Mouse (Mus musculus): Measurements from ENCODE around the gene A830018L16Rik.

DNA sequence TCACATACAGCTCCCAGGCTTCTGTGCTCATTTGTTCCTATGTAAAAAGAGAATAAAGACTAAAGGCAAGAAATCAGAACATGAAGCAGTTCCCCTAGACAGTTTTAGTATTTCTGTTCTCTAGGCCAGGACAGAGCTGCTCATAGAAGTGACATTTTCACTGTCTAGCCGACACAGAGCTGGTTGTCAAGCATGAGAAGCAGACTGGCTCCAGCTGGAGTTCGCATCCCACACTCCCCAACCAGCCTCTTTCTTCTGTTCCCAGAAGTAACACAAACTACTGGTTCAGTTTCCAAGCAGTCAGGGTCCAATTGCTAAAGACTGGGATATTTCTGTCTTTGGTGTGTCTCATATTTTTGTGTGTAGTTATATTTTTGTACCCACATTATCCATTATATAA, 336.7 kb downstream of the A830018L16Rik start:
- TF ChIP-seq POLR2AphosphoS2 (IDR thresholded peaks at IDR 0.05; ENCODE audit: insufficient read length, low read depth): no peak
- no peak for TF ChIP-seq TCF3 (IDR thresholded peaks at IDR 0.05; ENCODE audit: insufficient read length, low read depth)
- TF ChIP-seq TCF12 (IDR thresholded peaks at IDR 0.05; ENCODE audit: insufficient read depth, poor library complexity, severe bottlenecking): no peak
- no peak for TF ChIP-seq POLR2A (IDR thresholded peaks at IDR 0.05; ENCODE audit: insufficient read length, low read depth)
- no peak for TF ChIP-seq MYOD1 (IDR thresholded peaks at IDR 0.05; ENCODE audit: control insufficient read depth in 1 of 3, insufficient read length in 2 of 3, low read depth in 2 of 3)
- TF ChIP-seq SRF (IDR thresholded peaks at IDR 0.05; ENCODE audit: control insufficient read depth, insufficient read length, low read depth): no peak
- TF ChIP-seq USF1 (IDR thresholded peaks at IDR 0.05; ENCODE audit: low read depth): no peak
- TF ChIP-seq E2F4 (IDR thresholded peaks at IDR 0.05; ENCODE audit: insufficient read depth): no peak

All from myocyte (in vitro differentiated cells).